Mouse (Mus musculus) neural tube, embryonic 12.5 days (tissue): Measurements from ENCODE around the gene Nde1. TPM values are rescaled to one million over a fixed set of nuclear protein-coding genes. Genes with fewer than 3 reads are reported as not detected.

Source experiments
- ATAC-seq: fragments of 200-750 bp; cut with Nextera tagmentation; 2 replicates; pipeline ENCODE4 v1.8.0; 2017; ENCODE audit warnings: low read depth, mild to moderate bottlenecking, moderate TSS enrichment, moderate library complexity; ENCODE audit not compliant: low FRiP score
- H3K27ac ChIP-seq: fragments of 300-500 bp; sonication (generic); 2 replicates; pipeline ENCODE4 v1.5.1; 2016
- H3K27me3 ChIP-seq: fragments of 300-500 bp; sonication (generic); replicated peaks from 2 replicates; pipeline ENCODE4 v1.6.1; 2016; ENCODE audit warnings: mild to moderate bottlenecking
- H3K36me3 ChIP-seq: fragments of 300-500 bp; sonication (generic); 2 replicates; pipeline ENCODE4 v1.6.1; 2016; ENCODE audit warnings: mild to moderate bottlenecking
- H3K4me1 ChIP-seq: fragments of 300-500 bp; sonication (generic); 2 replicates; pipeline ENCODE4 v1.6.1; 2016
- H3K4me2 ChIP-seq: fragments of 300-500 bp; sonication (generic); replicated peaks from 2 replicates; pipeline ENCODE4 v1.6.1; 2016; ENCODE audit warnings: mild to moderate bottlenecking
- H3K4me3 ChIP-seq: fragments of 300-500 bp; sonication (generic); 2 replicates; pipeline ENCODE4 v1.5.1; 2016
- H3K9ac ChIP-seq: fragments of 300-500 bp; sonication (generic); 2 replicates; pipeline ENCODE4 v1.6.1; 2016; ENCODE audit warnings: mild to moderate bottlenecking
- H3K9me3 ChIP-seq: fragments of 300-500 bp; sonication (generic); 2 replicates; pipeline ENCODE4 v1.6.1; 2016; ENCODE audit warnings: mild to moderate bottlenecking
- WGBS: fragments of 180-500 bp; shearing (Covaris S2); methylation state at CpG from one replicate; pipeline ENCODE4 v1.1.7; 2016; 5-methylcytosine and 5-hydroxymethylcytosine counted together
- polyA plus RNA-seq: library from polyadenylated mRNA; unstranded; fragments of >200 nt; fragmentation: Nextera tagmentation; extraction: Ambion mirVana; gene quantifications from 2 replicates; pipeline ENCODE4 v1.2.1, GENCODE M21; 2016

The Nde1 gene
- polyA plus RNA-seq, result 94.5 and 98.6 TPM in 2 replicates

DNA sequence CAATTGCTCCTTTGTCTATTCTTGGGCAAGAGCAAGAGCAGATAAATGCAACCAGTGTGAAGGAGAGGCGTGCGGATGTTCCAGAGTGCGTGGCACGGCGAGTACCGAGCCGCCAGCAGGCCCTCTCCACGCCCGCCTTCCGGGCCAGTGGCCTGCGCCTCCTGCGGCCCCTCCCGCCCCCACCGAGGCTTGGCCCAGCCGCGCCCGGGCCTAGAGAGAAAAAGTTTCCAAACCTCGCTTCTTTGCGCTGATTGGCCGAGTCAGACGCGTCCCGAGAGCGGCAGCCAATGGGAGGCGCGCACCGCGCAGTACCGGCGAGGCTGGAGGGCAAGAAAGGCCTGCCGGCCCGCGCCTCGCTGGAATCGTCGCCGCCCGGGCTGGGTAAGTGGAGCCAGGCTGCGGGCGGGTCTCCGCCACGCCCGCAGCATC is at the start of gene Nde1, which contains the start of gene Marf1:
Gene Nde1 (plus strand): TSS at position 288 of the 429 bp plus-strand sequence.
Gene Marf1 (minus strand): TSS at position 364 of the 429 bp plus-strand sequence.
- no peak within 1 kb of the TSS for H3K27ac ChIP-seq
- no peaks in the 10 kb centered on the region for H3K36me3 ChIP-seq
- peaks cover 20% of the 10 kb centered on the region for H3K4me1 ChIP-seq
- no peaks in the 10 kb centered on the region for H3K27me3 ChIP-seq
- under 1% methylated on average over 42 of the region's 43 CpGs for WGBS
- peak within 1 kb of the TSS; percentile 79 for H3K4me2 ChIP-seq
- peak within 1 kb of the TSS; percentile 69 for H3K4me3 ChIP-seq
- no peaks in the 10 kb centered on the region for H3K9me3 ChIP-seq
- peak; percentile 80 for ATAC-seq
- peak within 1 kb of the TSS; percentile 74 for H3K9ac ChIP-seq

DNA sequence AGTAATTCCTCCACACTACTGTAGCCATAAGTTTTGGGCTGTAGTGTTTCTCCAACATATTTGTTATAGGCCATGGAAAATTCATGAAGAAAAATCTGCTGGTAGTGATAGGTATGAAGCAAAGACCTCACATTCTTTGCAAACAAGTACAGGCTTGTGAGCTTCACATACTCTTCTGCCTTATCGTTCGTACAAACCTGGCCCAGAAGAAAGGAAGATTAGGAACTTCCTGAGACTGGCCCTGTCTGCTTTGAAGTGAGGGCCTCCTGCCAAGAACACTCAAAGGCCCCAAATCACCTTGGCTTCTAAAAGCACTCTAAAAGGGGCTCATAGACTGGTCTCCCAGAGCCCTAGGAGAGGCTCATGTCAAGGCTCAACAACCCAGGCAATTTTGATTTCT is 45.8 kb upstream of the Nde1 start:
- H3K4me2 ChIP-seq, result no peak overlapping the region
- no peak for ATAC-seq
- H3K9ac ChIP-seq, result no peak overlapping the region
- H3K9me3 ChIP-seq, result no peaks in the 10 kb centered on the region
- WGBS, result 86% methylated on average over 2 of the region's 2 CpGs
- no peaks in the 10 kb centered on the region for H3K27me3 ChIP-seq
- H3K4me3 ChIP-seq, result no peak overlapping the region
- H3K4me1 ChIP-seq, result no peaks in the 10 kb centered on the region
- H3K36me3 ChIP-seq, result peaks cover 74% of the 10 kb centered on the region
- no peak overlapping the region for H3K27ac ChIP-seq

DNA sequence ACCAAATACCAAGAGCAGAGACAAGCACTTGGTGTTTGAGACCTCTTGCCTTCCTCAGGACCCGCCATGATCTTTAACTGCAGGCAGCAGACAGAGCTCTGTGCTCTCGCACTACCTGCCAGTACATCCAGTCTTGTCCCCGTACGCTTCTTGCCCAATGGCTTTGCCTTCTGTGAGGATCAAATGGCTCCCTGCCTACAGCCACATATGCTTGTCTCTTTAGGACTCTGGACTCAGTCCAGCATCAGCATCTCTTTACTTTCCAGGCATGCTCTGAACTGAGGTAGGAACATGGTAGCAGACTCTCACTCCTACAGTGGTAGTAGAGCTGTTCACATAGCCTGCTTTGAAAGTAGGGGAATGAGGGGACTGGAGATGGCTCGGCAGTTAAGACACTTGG is 42.1 kb upstream of the Nde1 start:
- H3K36me3 ChIP-seq, result peaks cover 83% of the 10 kb centered on the region
- no peaks in the 10 kb centered on the region for H3K4me1 ChIP-seq
- no peaks in the 10 kb centered on the region for H3K27me3 ChIP-seq
- 95% methylated on average over 5 of the region's 5 CpGs for WGBS
- H3K9ac ChIP-seq, result no peak overlapping the region
- no peaks in the 10 kb centered on the region for H3K9me3 ChIP-seq
- H3K4me3 ChIP-seq, result no peak overlapping the region
- H3K4me2 ChIP-seq, result no peak overlapping the region
- no peak overlapping the region for H3K27ac ChIP-seq
- ATAC-seq, result no peak

DNA sequence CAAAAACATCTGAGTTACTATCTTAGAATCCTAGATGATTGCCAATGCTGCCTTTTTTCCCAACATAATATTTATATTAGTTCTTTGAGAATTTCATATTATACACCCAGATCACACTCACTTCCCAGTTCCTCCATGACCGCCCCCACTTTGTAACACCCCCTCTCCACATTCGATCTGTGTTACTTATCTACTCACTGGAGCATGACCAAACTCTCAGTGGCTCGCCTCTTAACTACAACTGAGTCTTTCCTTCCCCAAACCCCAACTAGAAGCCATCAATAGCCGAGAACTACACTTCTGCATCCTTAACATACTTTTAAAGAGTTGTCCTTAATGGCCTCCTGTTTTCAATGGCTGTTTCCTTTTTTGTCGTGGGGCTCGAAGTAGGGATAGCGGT is 41.5 kb upstream of the Nde1 start:
- Histone ChIP-seq H3K9ac (no peak overlapping the region), H3K27me3 (no peaks in the 10 kb centered on the region), H3K4me1 (no peaks in the 10 kb centered on the region), H3K27ac (no peak overlapping the region), H3K4me3 (no peak overlapping the region), H3K36me3 (peaks cover 83% of the 10 kb centered on the region), H3K4me2 (no peak overlapping the region), H3K9me3 (no peaks in the 10 kb centered on the region)
- no peak for ATAC-seq
- 95% methylated on average over 7 of the region's 7 CpGs for WGBS

DNA sequence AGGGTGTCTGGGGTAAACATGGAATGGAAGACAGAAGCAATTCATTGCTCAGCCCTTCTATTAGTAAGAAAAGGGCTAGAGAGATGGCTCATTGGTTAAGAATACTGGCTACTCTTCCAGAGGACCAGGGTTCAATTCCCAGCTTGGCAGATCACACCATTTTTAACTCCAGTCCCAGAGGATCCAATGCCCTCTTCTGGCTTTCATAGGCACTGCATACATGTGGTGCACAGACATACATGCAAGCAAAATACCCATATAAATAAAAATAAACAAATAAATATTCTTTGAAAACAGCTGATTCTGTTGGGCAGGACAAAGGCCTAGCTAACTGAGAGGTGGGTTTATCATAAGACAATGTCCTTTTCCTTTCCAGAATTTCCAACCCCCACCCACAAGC is 40.5 kb upstream of the Nde1 start:
- no peaks in the 10 kb centered on the region for H3K9me3 ChIP-seq
- ATAC-seq, result no peak
- no peaks in the 10 kb centered on the region for H3K27me3 ChIP-seq
- no peaks in the 10 kb centered on the region for H3K4me1 ChIP-seq
- no peak overlapping the region for H3K4me2 ChIP-seq
- peaks cover 79% of the 10 kb centered on the region for H3K36me3 ChIP-seq
- H3K9ac ChIP-seq, result no peak overlapping the region
- H3K4me3 ChIP-seq, result no peak overlapping the region
- no peak overlapping the region for H3K27ac ChIP-seq

DNA sequence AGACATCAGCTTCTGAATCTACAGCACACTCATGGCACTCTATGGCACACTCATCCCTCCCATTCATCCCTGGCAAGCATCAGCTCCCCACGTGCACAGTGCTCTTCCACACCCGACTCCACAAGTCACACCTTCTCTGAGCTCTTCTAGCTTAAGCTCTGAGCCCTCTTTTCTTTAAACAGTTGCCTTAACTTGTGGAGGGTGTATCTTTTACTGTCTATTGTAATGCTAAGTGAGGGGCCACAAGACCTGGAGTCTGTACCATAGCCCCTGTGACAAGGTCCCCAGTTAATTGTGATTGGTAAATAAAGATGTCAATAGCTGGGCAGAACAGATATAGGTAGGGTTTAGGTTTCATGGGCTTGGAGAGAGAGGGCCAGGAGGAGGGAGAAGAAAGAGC is 39.2 kb upstream of the Nde1 start:
- Histone ChIP-seq H3K9me3 (no peaks in the 10 kb centered on the region), H3K4me2 (no peak overlapping the region), H3K36me3 (peaks cover 84% of the 10 kb centered on the region), H3K27me3 (no peaks in the 10 kb centered on the region), H3K9ac (no peak overlapping the region), H3K27ac (no peak overlapping the region), H3K4me3 (no peak overlapping the region), H3K4me1 (no peaks in the 10 kb centered on the region)
- WGBS, result 73% methylated on average over 2 of the region's 2 CpGs
- no peak for ATAC-seq

DNA sequence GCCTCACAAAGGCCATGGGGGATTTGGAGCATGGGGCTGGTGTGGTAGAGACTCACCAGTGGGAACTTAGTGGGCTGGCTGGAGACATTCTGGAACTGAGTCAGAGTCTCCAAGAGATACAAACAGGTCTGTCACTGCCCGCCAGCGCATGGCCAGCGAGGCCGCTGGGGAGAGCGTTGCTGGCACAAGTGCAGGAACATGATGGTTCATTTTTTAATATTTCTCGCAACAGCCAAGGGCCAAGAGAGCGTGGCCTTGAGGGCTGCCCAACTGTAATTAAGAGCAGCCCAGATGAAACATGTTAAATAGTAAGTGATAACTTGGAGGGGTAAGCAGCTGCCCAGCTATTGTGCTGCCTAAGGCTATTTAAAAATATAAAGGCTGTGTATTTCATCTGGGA is 38.4 kb upstream of the Nde1 start:
- H3K36me3 ChIP-seq, result peaks cover 91% of the 10 kb centered on the region
- no peak overlapping the region for H3K4me2 ChIP-seq
- H3K9ac ChIP-seq, result no peak overlapping the region
- no peaks in the 10 kb centered on the region for H3K9me3 ChIP-seq
- H3K27me3 ChIP-seq, result no peaks in the 10 kb centered on the region
- no peak for ATAC-seq
- H3K27ac ChIP-seq, result no peak overlapping the region
- 97% methylated on average over 7 of the region's 7 CpGs for WGBS
- no peak overlapping the region for H3K4me3 ChIP-seq
- H3K4me1 ChIP-seq, result no peaks in the 10 kb centered on the region

DNA sequence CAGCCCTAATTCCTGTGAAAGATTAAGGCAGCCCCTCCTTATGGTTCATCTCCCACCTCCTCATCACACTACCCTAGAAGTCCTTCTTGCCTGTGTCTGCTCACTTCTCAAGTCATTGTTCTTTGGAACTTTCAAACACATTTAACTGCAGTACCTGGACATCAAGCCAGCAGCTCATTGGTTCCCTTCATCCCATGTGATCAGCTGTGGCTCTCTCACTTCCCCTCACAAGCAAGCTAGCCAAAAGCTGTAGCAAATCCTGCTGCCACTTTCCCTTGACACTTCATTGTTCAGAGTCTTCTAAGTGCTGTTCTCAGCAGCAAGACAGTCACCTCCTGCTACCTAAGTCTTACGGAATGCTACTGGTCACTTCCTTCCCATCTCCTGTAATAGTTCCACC is 37.8 kb upstream of the Nde1 start:
- no peak overlapping the region for H3K4me3 ChIP-seq
- no peaks in the 10 kb centered on the region for H3K9me3 ChIP-seq
- H3K27me3 ChIP-seq, result no peaks in the 10 kb centered on the region
- ATAC-seq, result no peak
- 95% methylated on average over 1 of the region's 1 CpGs for WGBS
- H3K27ac ChIP-seq, result no peak overlapping the region
- no peaks in the 10 kb centered on the region for H3K4me1 ChIP-seq
- H3K9ac ChIP-seq, result no peak overlapping the region
- peaks cover 92% of the 10 kb centered on the region for H3K36me3 ChIP-seq
- no peak overlapping the region for H3K4me2 ChIP-seq

DNA sequence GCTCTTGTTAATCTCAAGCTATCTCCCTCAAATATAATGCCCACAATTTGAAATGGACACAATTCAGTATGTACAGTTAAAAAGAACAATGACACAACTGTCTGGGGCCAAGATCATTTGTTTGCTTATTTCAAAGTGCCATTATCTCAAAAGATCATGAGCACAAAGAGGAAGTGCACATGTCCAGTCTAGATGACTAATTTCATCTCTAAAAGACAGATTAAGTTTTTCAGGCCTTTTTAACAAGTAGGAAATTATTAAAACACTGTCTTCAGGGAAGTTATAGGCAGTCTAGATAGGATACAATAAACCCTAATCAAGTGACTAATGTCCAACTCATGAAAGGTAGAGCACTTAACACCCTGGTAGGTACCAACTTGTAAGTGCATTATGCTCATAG is 34.1 kb upstream of the Nde1 start:
- no peak overlapping the region for H3K4me2 ChIP-seq
- ATAC-seq, result no peak
- H3K27ac ChIP-seq, result no peak overlapping the region
- no peak overlapping the region for H3K9ac ChIP-seq
- H3K4me3 ChIP-seq, result no peak overlapping the region
- H3K36me3 ChIP-seq, result peaks cover 89% of the 10 kb centered on the region
- H3K9me3 ChIP-seq, result no peaks in the 10 kb centered on the region
- no peaks in the 10 kb centered on the region for H3K27me3 ChIP-seq
- H3K4me1 ChIP-seq, result no peaks in the 10 kb centered on the region

DNA sequence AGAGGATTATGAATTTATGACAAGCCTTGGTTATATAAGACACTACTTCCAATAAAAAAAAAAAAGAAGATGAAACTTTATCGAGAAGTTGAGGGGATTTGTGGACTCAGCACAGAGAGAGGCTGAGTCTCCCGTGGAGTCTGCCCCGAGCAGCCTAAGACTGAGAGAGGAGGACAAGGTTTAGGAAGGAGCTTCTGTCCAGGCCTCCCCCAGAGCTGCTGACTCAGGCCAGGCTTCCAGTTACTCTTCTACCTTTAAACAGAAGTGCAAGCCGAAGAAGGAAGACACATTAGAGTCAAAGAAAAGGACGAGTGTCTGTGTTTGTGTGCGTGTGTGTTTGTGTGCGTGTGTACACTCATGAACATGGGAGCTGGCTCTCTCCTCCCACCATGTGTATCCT is 32.3 kb upstream of the Nde1 start:
- Histone ChIP-seq H3K4me2 (no peak overlapping the region), H3K9ac (no peak overlapping the region), H3K9me3 (no peaks in the 10 kb centered on the region), H3K4me1 (no peaks in the 10 kb centered on the region), H3K27ac (no peak overlapping the region), H3K36me3 (peaks cover 89% of the 10 kb centered on the region), H3K4me3 (no peak overlapping the region), H3K27me3 (no peaks in the 10 kb centered on the region)
- ATAC-seq, result no peak
- 92% methylated on average over 7 of the region's 7 CpGs for WGBS

DNA sequence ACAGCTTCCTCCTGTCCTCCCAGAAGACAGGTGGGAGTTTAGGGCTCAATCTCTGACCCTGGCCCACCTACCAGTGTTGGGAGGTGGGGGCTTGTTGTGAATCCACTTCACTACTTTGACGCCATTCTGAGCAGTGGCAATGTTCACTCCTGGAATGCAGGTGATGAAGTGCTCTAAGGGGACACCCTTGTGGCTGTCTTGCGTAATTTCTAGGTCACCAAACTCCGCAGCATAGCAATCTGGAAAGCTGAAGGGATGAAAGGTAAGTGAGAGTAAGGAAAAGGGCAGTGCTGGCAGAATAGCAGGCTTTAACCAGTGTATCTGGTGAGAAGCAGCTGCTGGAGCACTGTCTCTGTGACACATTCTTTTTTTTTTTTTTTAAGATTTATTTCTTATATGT is 31.7 kb upstream of the Nde1 start:
- Histone ChIP-seq H3K4me2 (no peak overlapping the region), H3K27me3 (no peaks in the 10 kb centered on the region), H3K9me3 (no peaks in the 10 kb centered on the region), H3K9ac (no peak overlapping the region), H3K36me3 (peaks cover 89% of the 10 kb centered on the region), H3K27ac (no peak overlapping the region), H3K4me3 (no peak overlapping the region), H3K4me1 (no peaks in the 10 kb centered on the region)
- 95% methylated on average over 3 of the region's 3 CpGs for WGBS
- ATAC-seq, result no peak

DNA sequence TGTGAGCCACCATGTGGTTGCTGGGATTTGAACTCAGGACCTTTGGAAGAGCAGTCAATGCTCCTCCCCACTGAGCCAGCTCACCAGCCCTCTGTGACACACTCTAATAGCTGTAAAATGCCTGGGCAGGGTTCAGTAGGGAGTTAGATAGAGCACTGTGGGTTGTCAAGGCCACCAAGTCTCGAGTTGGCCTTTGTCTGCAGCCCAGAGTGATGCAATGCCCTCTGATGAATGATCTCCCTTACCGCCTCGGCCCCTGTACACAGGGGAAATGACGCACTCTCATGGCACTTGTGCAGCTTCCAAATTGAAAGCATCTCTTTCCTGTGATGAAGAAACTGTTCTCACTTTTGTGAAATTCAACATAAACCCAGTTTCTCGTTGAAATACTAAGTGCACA is 31.2 kb upstream of the Nde1 start:
- WGBS, result 90% methylated on average over 5 of the region's 5 CpGs
- no peak for ATAC-seq
- H3K4me3 ChIP-seq, result no peak overlapping the region
- no peaks in the 10 kb centered on the region for H3K9me3 ChIP-seq
- no peak overlapping the region for H3K9ac ChIP-seq
- H3K27ac ChIP-seq, result no peak overlapping the region
- H3K27me3 ChIP-seq, result no peaks in the 10 kb centered on the region
- H3K4me2 ChIP-seq, result no peak overlapping the region
- no peaks in the 10 kb centered on the region for H3K4me1 ChIP-seq
- H3K36me3 ChIP-seq, result peaks cover 90% of the 10 kb centered on the region

DNA sequence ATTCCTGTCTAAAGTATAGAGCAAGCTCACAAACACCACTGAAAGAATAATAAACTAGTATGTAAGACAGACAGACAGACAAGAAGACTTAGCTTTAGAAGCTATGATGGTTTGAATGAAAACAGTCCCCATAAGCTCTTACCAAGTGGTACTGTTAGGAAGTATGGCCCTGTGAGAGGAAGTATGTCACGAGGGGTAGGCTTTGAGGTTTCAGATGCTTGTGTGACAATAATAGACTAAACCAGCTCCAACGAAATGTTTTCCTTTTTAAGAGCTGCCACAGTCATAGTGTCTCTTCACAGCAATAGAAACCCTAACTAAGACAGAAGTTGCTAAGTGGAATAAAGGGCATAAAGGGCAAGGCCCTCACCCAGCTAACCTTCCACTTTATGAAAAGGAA is 28.1 kb upstream of the Nde1 start:
- 93% methylated on average over 2 of the region's 2 CpGs for WGBS
- ATAC-seq, result no peak
- H3K36me3 ChIP-seq, result peaks cover 89% of the 10 kb centered on the region

More for the DNA sequence above, 28.1 kb upstream of the Nde1 start:
- Histone ChIP-seq H3K27me3 (no peaks in the 10 kb centered on the region), H3K9ac (no peak overlapping the region), H3K9me3 (no peaks in the 10 kb centered on the region), H3K4me3 (no peak overlapping the region), H3K4me1 (no peaks in the 10 kb centered on the region), H3K27ac (no peak overlapping the region), H3K4me2 (no peak overlapping the region)
